In genomic region chr13:52529188-52529972, GRCm38 (mm10) we compare ENCODE assay signal across 8 mouse cellular contexts. TPM values are rescaled to one million over a fixed set of nuclear protein-coding genes. Genes with fewer than 3 reads are reported as not detected.
DNase-seq lines count a peak whose midpoint lies in the region; ATAC-seq lines count a peak whose summit lies in the region.
"Had no signal": no experiment of that assay in that cellular context is flagged by ENCODE, and none has a peak within 500 bp of the region (broad histone marks: within the 10 kb centered on the region; RNA-seq: fewer than 3 reads in every experiment).

No protein-coding gene starts in this region.

- peak; percentile 35 to 39 for DNase-seq in left cerebral cortex, adult 18-20 months (ENCODE audit: low spot score in 2 of 2)
- DNase-seq in left cerebral cortex, adult 11 months (ENCODE audit: low spot score), result no peak
- DNase-seq in cerebellum, adult 9-11 months, result peak; percentile 62
- DNase-seq in retina, postnatal 1 day, result no peak
- no peak for DNase-seq in right cerebral cortex, postnatal 4 days
- DNase-seq: liver had no signal

- WGBS in forebrain, embryonic 12.5 days, result 58% methylated on average over 13 of the region's 13 CpGs
- 56% methylated on average over 13 of the region's 13 CpGs for WGBS in limb, embryonic 15.5 days

- peaks cover 11% of the 10 kb centered on the region for H3K4me1 ChIP-seq in forebrain, embryonic 12.5 days
- H3K4me1 ChIP-seq in limb, embryonic 15.5 days, result peaks cover 8% of the 10 kb centered on the region

- no peak overlapping the region for H3K27ac ChIP-seq in forebrain, embryonic 12.5 days
- no peak overlapping the region for H3K27ac ChIP-seq in limb, embryonic 15.5 days

- H3K4me2 ChIP-seq in forebrain, embryonic 12.5 days, result peak overlapping the region; percentile 93
- 0 out of 2 replicates have a peak overlapping the region, but pooled peaks have one; percentile 96 for H3K4me2 ChIP-seq in limb, embryonic 15.5 days

- no peaks in the 10 kb centered on the region for H3K9me3 ChIP-seq in forebrain, embryonic 12.5 days
- no peaks in the 10 kb centered on the region for H3K9me3 ChIP-seq in limb, embryonic 15.5 days

- peaks cover 41% of the 10 kb centered on the region for H3K27me3 ChIP-seq in forebrain, embryonic 12.5 days
- peaks cover 19% of the 10 kb centered on the region for H3K27me3 ChIP-seq in limb, embryonic 15.5 days

- peak overlapping the region; percentile 52 for H3K4me3 ChIP-seq in forebrain, embryonic 12.5 days (replicated peaks)
- H3K4me3 ChIP-seq in limb, embryonic 15.5 days, result no peak overlapping the region

- no peak for ATAC-seq in forebrain, embryonic 12.5 days (ENCODE audit: low FRiP score)
- no peak for ATAC-seq in limb, embryonic 15.5 days (ENCODE audit: insufficient number of reproducible peaks, low FRiP score, low TSS enrichment, low read depth)

- 0 out of 2 replicates have a peak overlapping the region, but pooled peaks have one; percentile 50 for H3K9ac ChIP-seq in forebrain, embryonic 12.5 days
- no peak overlapping the region for H3K9ac ChIP-seq in limb, embryonic 15.5 days

- H3K36me3 ChIP-seq in forebrain, embryonic 12.5 days (replicated peaks), result no peaks in the 10 kb centered on the region
- no peaks in the 10 kb centered on the region for H3K36me3 ChIP-seq in limb, embryonic 15.5 days

RNA-seq across cellular contexts. Expression of gene Diras2, which starts 1.7 kb away (rescaled TPM):
- total RNA-seq in left cerebral cortex, adult 18-20 months (2021), result 100 to 1,000 TPM; 149 to 165 TPM
- 0.47 and 0.65 TPM in 2 replicates for polyA plus RNA-seq in forebrain, embryonic 12.5 days (2016; fragmentation: Nextera tagmentation; extraction: Ambion mirVana)
- 0.10 and 0.12 TPM in 2 replicates for polyA plus RNA-seq in limb, embryonic 15.5 days (2015; fragmentation: Nextera tagmentation; extraction: Ambion mirVana)

RNA-seq across cellular contexts. Expression of gene Syk, which starts 53.6 kb away (rescaled TPM):
- 1 to 10 TPM; 2.3 to 3.4 TPM for total RNA-seq in left cerebral cortex, adult 18-20 months (2021)
- polyA plus RNA-seq in forebrain, embryonic 12.5 days (2016; fragmentation: Nextera tagmentation; extraction: Ambion mirVana), result 1.3 and 1.6 TPM in 2 replicates
- polyA plus RNA-seq in limb, embryonic 15.5 days (2015; fragmentation: Nextera tagmentation; extraction: Ambion mirVana), result 2.9 and 3.7 TPM in 2 replicates

Comparison
In these comparisons a context has a peak if more than half of its experiments do, and no peak if none do; other contexts are left out.
1. DNase-seq: peak in left cerebral cortex, adult 18-20 months (2 of 2) and cerebellum, adult 9-11 months (single experiment); none in left cerebral cortex, adult 11 months (single experiment), retina, postnatal 1 day (single experiment) and right cerebral cortex, postnatal 4 days (single experiment).